Mouse (Mus musculus) forebrain, embryonic 15.5 days (tissue): Measurements from ENCODE around the gene Akap13. TPM values are rescaled to one million over a fixed set of nuclear protein-coding genes. Genes with fewer than 3 reads are reported as not detected.

Experiments used
- ATAC-seq: fragments of 200-750 bp; cut with Nextera tagmentation; replicated peaks from 2 replicates; pipeline ENCODE4 v1.8.0; 2017; ENCODE audit warnings: mild to moderate bottlenecking, moderate TSS enrichment, moderate library complexity
- H3K27ac ChIP-seq: fragments of 300-500 bp; sonication (generic); replicated peaks from 2 replicates; pipeline ENCODE4 v1.5.1; 2015; ENCODE audit warnings: mild to moderate bottlenecking, inconsistent platforms
- H3K27me3 ChIP-seq: fragments of 300-500 bp; sonication (generic); 2 replicates; pipeline ENCODE4 v1.6.1; 2015; ENCODE audit warnings: inconsistent platforms
- H3K36me3 ChIP-seq: fragments of 300-500 bp; sonication (generic); 2 replicates; pipeline ENCODE4 v1.6.1; 2015; ENCODE audit warnings: mild to moderate bottlenecking, inconsistent platforms
- H3K4me1 ChIP-seq: fragments of 300-500 bp; sonication (generic); 2 replicates; pipeline ENCODE4 v1.6.1; 2015; ENCODE audit warnings: inconsistent platforms
- H3K4me2 ChIP-seq: fragments of 300-500 bp; sonication (generic); replicated peaks from 2 replicates; pipeline ENCODE4 v1.6.1; 2015; ENCODE audit warnings: mild to moderate bottlenecking, inconsistent platforms
- H3K4me3 ChIP-seq: fragments of 300-500 bp; sonication (generic); 2 replicates; pipeline ENCODE4 v1.5.1; 2015; ENCODE audit warnings: mild to moderate bottlenecking, inconsistent platforms
- H3K9ac ChIP-seq: fragments of 300-500 bp; sonication (generic); replicated peaks from 2 replicates; pipeline ENCODE4 v1.6.1; 2015; ENCODE audit warnings: mild to moderate bottlenecking, inconsistent platforms
- H3K9me3 ChIP-seq: fragments of 300-500 bp; sonication (generic); 2 replicates; pipeline ENCODE4 v1.6.1; 2016; ENCODE audit warnings: inconsistent platforms
- WGBS: fragments of 180-500 bp; shearing (Covaris S2); methylation state at CpG from one replicate; pipeline ENCODE4 v1.1.7; 2015; ENCODE audit warnings: mixed read lengths; 5-methylcytosine and 5-hydroxymethylcytosine counted together
- polyA plus RNA-seq: library from polyadenylated mRNA; unstranded; fragments of >200 nt; fragmentation: Nextera tagmentation; extraction: Ambion mirVana; gene quantifications from 2 replicates; pipeline ENCODE4 v1.2.1, GENCODE M21; 2015

The Akap13 gene
- polyA plus RNA-seq, 1 experiment from 2014 or later = 13.3 TPM

- ATAC-seq = no peak
- no peak overlapping the region for H3K27ac ChIP-seq
- peaks cover 6% of the 10 kb centered on the region for H3K4me1 ChIP-seq
- no peak overlapping the region for H3K4me2 ChIP-seq
- H3K9ac ChIP-seq = no peak overlapping the region
- no peaks in the 10 kb centered on the region for H3K27me3 ChIP-seq
- WGBS = 29% methylated on average over 7 of the region's 7 CpGs
- H3K9me3 ChIP-seq = no peaks in the 10 kb centered on the region
- H3K4me3 ChIP-seq = no peak overlapping the region
- H3K36me3 ChIP-seq = no peaks in the 10 kb centered on the region
These were observed 15.1 kb downstream of the Akap13 start for GRCm38 (mm10) chr7:75470318-75470925.

- ATAC-seq = no peak
- H3K9ac ChIP-seq = no peak overlapping the region
- H3K4me1 ChIP-seq = peaks cover 6% of the 10 kb centered on the region
- H3K27ac ChIP-seq = no peak overlapping the region
- 68% methylated on average over 7 of the region's 7 CpGs for WGBS
- H3K36me3 ChIP-seq = no peaks in the 10 kb centered on the region
- no peaks in the 10 kb centered on the region for H3K27me3 ChIP-seq
- no peaks in the 10 kb centered on the region for H3K9me3 ChIP-seq
- no peak overlapping the region for H3K4me2 ChIP-seq
- H3K4me3 ChIP-seq = no peak overlapping the region
These were observed 17.2 kb downstream of the Akap13 start for GRCm38 (mm10) chr7:75472316-75473195.

- peaks cover 6% of the 10 kb centered on the region for H3K4me1 ChIP-seq
- no peaks in the 10 kb centered on the region for H3K9me3 ChIP-seq
- WGBS = 63% methylated on average over 1 of the region's 1 CpGs
- no peak for ATAC-seq
- no peaks in the 10 kb centered on the region for H3K27me3 ChIP-seq
- H3K36me3 ChIP-seq = no peaks in the 10 kb centered on the region
- H3K9ac ChIP-seq = no peak overlapping the region
- H3K4me2 ChIP-seq = no peak overlapping the region
- no peak overlapping the region for H3K27ac ChIP-seq
- no peak overlapping the region for H3K4me3 ChIP-seq
These were observed 18.0 kb downstream of the Akap13 start for GRCm38 (mm10) chr7:75473294-75473693.

- Histone ChIP-seq H3K4me3 (no peak overlapping the region), H3K4me2 (no peak overlapping the region), H3K36me3 (no peaks in the 10 kb centered on the region), H3K9me3 (no peaks in the 10 kb centered on the region), H3K9ac (no peak overlapping the region), H3K27ac (no peak overlapping the region), H3K27me3 (no peaks in the 10 kb centered on the region), H3K4me1 (peaks cover 6% of the 10 kb centered on the region)
- 91% methylated on average over 1 of the region's 1 CpGs for WGBS
- no peak for ATAC-seq
These were observed 18.7 kb downstream of the Akap13 start for GRCm38 (mm10) chr7:75474064-75474463.

- H3K27ac ChIP-seq = no peak overlapping the region
- H3K9ac ChIP-seq = no peak overlapping the region
- H3K36me3 ChIP-seq = no peaks in the 10 kb centered on the region
- H3K4me3 ChIP-seq = no peak overlapping the region
- no peaks in the 10 kb centered on the region for H3K27me3 ChIP-seq
- no peaks in the 10 kb centered on the region for H3K9me3 ChIP-seq
- H3K4me2 ChIP-seq = no peak overlapping the region
- H3K4me1 ChIP-seq = peaks cover 6% of the 10 kb centered on the region
- no peak for ATAC-seq
These were observed 19.3 kb downstream of the Akap13 start for GRCm38 (mm10) chr7:75474564-75475150.

GRCm38 (mm10) chr7:75478060-75478459 is 22.7 kb downstream of the Akap13 start:
- Histone ChIP-seq H3K4me3 (no peak overlapping the region), H3K4me1 (peaks cover 1% of the 10 kb centered on the region; the same call in 1 of the 2 replicates), H3K9ac (no peak overlapping the region), H3K27me3 (no peaks in the 10 kb centered on the region), H3K27ac (no peak overlapping the region), H3K9me3 (no peaks in the 10 kb centered on the region), H3K36me3 (no peaks in the 10 kb centered on the region), H3K4me2 (no peak overlapping the region)
- 91% methylated on average over 2 of the region's 2 CpGs for WGBS
- ATAC-seq = no peak

- Histone ChIP-seq H3K36me3 (no peaks in the 10 kb centered on the region), H3K4me3 (no peak overlapping the region), H3K9ac (no peak overlapping the region), H3K9me3 (no peaks in the 10 kb centered on the region), H3K4me2 (no peak overlapping the region), H3K27me3 (no peaks in the 10 kb centered on the region), H3K4me1 (no peaks in the 10 kb centered on the region), H3K27ac (no peak overlapping the region)
- WGBS = 87% methylated on average over 6 of the region's 6 CpGs
- ATAC-seq = no peak
These were observed 25.5 kb downstream of the Akap13 start for GRCm38 (mm10) chr7:75480721-75481426.

- Histone ChIP-seq H3K36me3 (no peaks in the 10 kb centered on the region), H3K9ac (no peak overlapping the region), H3K9me3 (no peaks in the 10 kb centered on the region), H3K4me1 (no peaks in the 10 kb centered on the region), H3K27me3 (no peaks in the 10 kb centered on the region), H3K4me2 (no peak overlapping the region), H3K4me3 (no peak overlapping the region), H3K27ac (no peak overlapping the region)
- WGBS = 84% methylated on average over 2 of the region's 2 CpGs
- ATAC-seq = no peak
These were observed 30.7 kb downstream of the Akap13 start for GRCm38 (mm10) chr7:75486031-75486430.

GRCm38 (mm10) chr7:75495941-75496441 is 40.7 kb downstream of the Akap13 start:
- no peak overlapping the region for H3K4me2 ChIP-seq
- H3K4me1 ChIP-seq = no peaks in the 10 kb centered on the region
- no peak for ATAC-seq
- no peaks in the 10 kb centered on the region for H3K9me3 ChIP-seq
- H3K9ac ChIP-seq = no peak overlapping the region
- no peak overlapping the region for H3K27ac ChIP-seq
- no peak overlapping the region for H3K4me3 ChIP-seq
- H3K27me3 ChIP-seq = no peaks in the 10 kb centered on the region
- 71% methylated on average over 3 of the region's 3 CpGs for WGBS
- no peaks in the 10 kb centered on the region for H3K36me3 ChIP-seq

GRCm38 (mm10) chr7:75498627-75499026 is 43.3 kb downstream of the Akap13 start:
- Histone ChIP-seq H3K36me3 (no peaks in the 10 kb centered on the region), H3K4me2 (no peak overlapping the region), H3K9me3 (no peaks in the 10 kb centered on the region), H3K4me3 (no peak overlapping the region), H3K9ac (no peak overlapping the region), H3K4me1 (no peaks in the 10 kb centered on the region), H3K27me3 (no peaks in the 10 kb centered on the region), H3K27ac (no peak overlapping the region)
- WGBS = 60% methylated on average over 5 of the region's 5 CpGs
- ATAC-seq = no peak

GRCm38 (mm10) chr7:75499271-75499670 is 43.9 kb downstream of the Akap13 start:
- no peak for ATAC-seq
- 91% methylated on average over 7 of the region's 7 CpGs for WGBS
- H3K4me3 ChIP-seq = no peak overlapping the region
- H3K27ac ChIP-seq = no peak overlapping the region
- no peak overlapping the region for H3K4me2 ChIP-seq
- H3K36me3 ChIP-seq = no peaks in the 10 kb centered on the region
- H3K9ac ChIP-seq = no peak overlapping the region
- no peaks in the 10 kb centered on the region for H3K4me1 ChIP-seq
- H3K27me3 ChIP-seq = no peaks in the 10 kb centered on the region
- no peaks in the 10 kb centered on the region for H3K9me3 ChIP-seq

GRCm38 (mm10) chr7:75500164-75500563 is 44.8 kb downstream of the Akap13 start:
- no peak for ATAC-seq
- H3K4me2 ChIP-seq = no peak overlapping the region
- 88% methylated on average over 4 of the region's 4 CpGs for WGBS

More at GRCm38 (mm10) chr7:75500164-75500563, 44.8 kb downstream of the Akap13 start:
- Histone ChIP-seq H3K4me1 (no peaks in the 10 kb centered on the region), H3K9me3 (no peaks in the 10 kb centered on the region), H3K4me3 (no peak overlapping the region), H3K9ac (no peak overlapping the region), H3K27me3 (no peaks in the 10 kb centered on the region), H3K27ac (no peak overlapping the region), H3K36me3 (no peaks in the 10 kb centered on the region)
